Mouse (Mus musculus): ENCODE results near the gene Treh.
"Not testable (repeated sequence)": the region's sequence is repeated elsewhere in the genome, so short reads cannot be mapped to it uniquely, and the experiment has no call there.

Treh gene

DNA sequence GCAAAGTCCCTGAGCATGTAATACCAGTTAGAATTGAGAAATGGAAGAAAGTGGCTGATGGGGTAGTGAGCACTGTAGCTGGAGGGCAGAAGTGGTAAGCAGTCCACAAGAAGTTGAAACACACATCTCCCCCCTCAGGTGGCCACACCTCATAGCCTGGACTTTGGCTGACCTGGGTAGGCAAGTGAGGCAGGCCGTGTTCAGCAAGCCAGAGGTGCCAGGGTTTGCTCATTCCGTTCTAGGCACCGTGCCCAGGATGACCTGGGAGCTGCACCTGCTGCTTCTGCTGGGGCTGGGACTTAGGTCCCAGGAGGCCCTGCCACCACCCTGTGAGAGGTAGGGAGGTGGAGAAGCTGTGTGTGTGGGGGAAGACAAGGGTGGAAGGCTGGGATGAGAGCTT lies at the start of gene Treh:
Gene Treh, plus strand, starts transcription at position 229 of the 400 bp plus-strand sequence.
- no peak for DNase-seq (ENCODE audit: low read depth, low spot score)

- DNase-seq (ENCODE audit: low read depth, low spot score) = no peak
Observed at GRCm38 (mm10) chr9:44624390-44624789, 48.6 kb upstream of the Treh start.

GRCm38 (mm10) chr9:44626268-44626667 lies 46.8 kb upstream of the Treh start:
- DNase-seq (ENCODE audit: low read depth, low spot score) = no peak

DNA sequence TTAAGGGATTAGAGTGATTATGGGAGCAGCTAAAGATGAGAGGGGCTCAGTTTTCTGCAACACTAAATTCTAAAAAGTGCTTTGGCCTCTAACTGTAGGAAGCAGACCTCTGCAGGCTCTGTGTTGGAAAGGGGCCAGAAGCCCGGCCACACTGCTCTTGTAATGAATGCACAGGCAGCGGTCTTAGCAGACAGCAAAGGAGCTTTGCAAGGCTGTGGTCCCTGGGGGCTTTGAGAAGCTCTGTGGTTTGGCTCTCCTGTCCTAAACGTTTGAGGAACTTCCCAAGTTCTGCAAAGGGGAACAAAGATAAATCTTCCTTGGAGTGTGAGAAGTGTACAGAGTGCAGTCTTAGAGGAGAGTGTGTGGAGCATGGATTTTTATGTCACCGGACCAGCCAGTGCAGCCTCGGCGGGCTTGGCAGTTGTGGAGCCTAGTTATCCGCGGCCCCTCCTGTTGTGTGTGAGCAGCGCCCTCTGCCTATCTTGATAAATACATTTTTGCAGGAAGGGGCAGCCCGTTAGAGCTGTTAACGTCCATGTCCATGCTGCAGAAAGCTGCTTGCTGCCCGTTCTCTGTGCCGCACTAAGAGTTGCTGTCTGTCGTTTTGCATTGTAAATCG lies 35.4 kb upstream of the Treh start:
- DNase-seq (ENCODE audit: low read depth, low spot score) = no peak

DNA sequence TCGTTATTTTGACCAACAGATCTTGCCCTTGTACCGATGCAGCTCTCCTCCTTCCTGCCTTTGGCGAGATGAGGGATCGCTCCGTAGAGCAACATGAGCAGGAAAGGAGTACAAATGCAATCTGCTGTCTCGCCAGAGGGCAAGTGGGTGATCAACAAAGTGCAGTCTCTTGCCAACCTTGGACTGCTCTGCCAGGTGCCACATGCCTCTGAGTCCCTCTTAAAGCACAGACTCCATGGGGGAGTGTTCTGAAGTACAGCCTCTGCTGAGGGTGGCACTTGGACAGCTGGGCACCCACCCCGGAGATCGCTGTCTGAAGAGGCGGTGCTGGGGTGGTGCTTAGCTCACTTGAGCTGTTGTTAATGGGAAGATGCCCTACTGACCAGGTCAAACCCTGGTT lies 34.3 kb upstream of the Treh start:
- DNase-seq (ENCODE audit: low read depth, low spot score) = not testable (repeated sequence)

DNA sequence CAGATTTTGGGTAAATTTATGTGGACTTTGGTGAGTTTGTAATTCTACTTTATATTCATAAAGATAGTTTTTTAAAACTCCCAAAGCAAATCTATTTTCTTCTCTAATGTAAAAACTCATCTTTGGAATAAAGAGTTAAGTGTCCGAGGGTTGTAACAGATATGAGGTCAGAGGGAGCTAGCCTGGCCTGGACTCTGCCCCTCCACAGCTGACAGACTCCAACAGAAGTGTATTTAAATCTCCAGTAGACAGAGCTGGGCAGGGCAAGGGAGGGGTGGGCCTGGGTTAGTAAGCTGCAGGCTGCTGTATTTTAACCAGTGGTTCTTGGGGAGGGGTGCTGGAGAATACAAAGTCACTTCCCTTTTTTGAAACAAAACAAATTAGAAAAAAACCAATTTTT lies 33.0 kb upstream of the Treh start:
- DNase-seq (ENCODE audit: low read depth, low spot score) = not testable (repeated sequence)

GRCm38 (mm10) chr9:44640646-44641357 lies 32.2 kb upstream of the Treh start:
- DNase-seq (ENCODE audit: low read depth, low spot score) = no peak

- DNase-seq (ENCODE audit: low read depth, low spot score) = no peak
Observed at GRCm38 (mm10) chr9:44641616-44642015, 31.4 kb upstream of the Treh start.

DNA sequence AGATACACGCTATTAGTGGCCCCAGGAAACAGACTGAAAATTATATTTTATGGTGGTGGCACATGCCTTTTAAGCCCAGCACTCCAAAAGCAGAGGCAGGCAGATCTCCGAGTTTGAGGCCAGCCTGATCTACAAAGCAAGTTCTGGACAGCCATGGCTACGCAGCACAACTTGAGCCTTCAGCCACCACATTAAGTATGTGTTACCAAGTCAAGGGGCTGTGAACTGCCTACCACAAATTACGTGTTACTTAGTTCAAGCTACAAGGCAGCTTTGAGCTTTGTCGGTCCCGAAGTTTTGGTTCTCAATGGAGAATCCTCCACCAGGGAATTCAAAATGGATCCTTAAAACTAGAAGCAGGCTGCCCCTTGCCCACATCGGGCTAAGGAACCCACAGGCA lies 29.9 kb upstream of the Treh start:
- DNase-seq (ENCODE audit: low read depth, low spot score) = no peak

GRCm38 (mm10) chr9:44644186-44644585 lies 28.8 kb upstream of the Treh start:
- no peak for DNase-seq (ENCODE audit: low read depth, low spot score)

- DNase-seq (ENCODE audit: low read depth, low spot score) = no peak
Observed at GRCm38 (mm10) chr9:44645481-44645880, 27.6 kb upstream of the Treh start.

- no peak for DNase-seq (ENCODE audit: low read depth, low spot score)
Observed at GRCm38 (mm10) chr9:44645924-44646323, 27.1 kb upstream of the Treh start.

- no peak for DNase-seq (ENCODE audit: low read depth, low spot score)
Observed at GRCm38 (mm10) chr9:44646366-44646765, 26.7 kb upstream of the Treh start.

DNA sequence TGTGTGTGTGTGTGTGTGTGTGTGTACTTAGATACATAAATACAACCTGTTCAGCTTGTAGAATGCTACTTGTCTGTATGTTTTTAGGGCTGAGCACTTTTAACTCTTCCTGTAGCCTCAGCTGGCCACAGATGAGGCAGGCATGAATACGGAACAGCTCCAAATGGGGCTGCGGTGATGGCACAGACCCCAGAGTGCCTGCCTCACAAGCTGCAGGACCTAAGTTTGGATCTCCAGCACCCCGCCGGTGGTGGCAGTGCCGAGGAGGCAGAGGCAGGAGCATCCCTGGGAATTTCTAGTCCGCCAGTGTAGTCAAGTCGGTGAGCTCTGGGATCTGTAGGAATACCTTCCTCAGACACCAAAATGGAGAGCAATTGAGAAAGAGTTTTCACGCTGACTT lies 26.0 kb upstream of the Treh start:
- DNase-seq (ENCODE audit: low read depth, low spot score) = no peak

GRCm38 (mm10) chr9:44647656-44648055 lies 25.4 kb upstream of the Treh start:
- DNase-seq (ENCODE audit: low read depth, low spot score) = no peak

GRCm38 (mm10) chr9:44648881-44649281 lies 24.2 kb upstream of the Treh start:
- no peak for DNase-seq (ENCODE audit: low read depth, low spot score)

- no peak for DNase-seq (ENCODE audit: low read depth, low spot score)
Observed at GRCm38 (mm10) chr9:44652027-44652426, 21.0 kb upstream of the Treh start.

DNA sequence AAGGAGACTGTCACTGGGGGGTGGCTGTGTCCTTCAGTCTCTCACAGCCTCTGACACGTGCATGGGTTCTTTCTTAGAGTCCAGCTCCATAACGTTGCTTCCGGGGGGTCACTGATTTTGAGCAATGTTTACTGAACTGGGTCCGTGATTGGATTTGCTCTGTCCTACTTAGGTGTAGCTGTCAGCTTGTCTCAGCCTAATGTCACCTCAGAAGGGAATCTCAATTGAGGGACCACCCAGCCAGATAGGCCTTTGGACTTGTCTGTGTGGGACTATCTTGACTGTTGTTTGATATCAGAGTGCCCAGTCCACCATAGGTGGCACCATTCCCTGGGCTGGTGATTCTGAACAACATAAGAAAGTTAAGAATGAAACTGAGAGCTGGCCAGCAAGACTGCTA lies 19.1 kb upstream of the Treh start:
- no peak for DNase-seq (ENCODE audit: low read depth, low spot score)

GRCm38 (mm10) chr9:44655098-44656066 lies 17.7 kb upstream of the Treh start:
- DNase-seq (ENCODE audit: low read depth, low spot score) = peak; percentile 40

DNA sequence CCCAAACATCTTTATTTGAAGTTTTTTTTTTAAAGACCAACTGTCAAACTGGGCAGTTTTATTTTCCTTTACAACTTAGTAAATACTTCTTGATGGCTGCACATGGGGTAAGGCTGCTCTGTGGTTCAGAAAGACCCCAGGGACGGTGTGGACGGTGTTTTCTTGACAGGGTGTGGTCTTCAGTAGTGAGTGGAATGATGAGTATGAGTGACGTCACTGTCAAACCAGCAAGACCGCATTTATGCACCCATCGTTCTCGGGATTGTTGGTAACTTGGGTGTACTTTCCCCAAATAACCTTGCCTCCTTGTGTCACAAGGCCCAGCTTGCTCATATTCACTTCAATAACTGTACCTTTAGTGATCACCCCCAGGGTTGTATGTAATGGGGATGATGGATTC lies 9.3 kb upstream of the Treh start:
- DNase-seq (ENCODE audit: low read depth, low spot score) = no peak

DNA sequence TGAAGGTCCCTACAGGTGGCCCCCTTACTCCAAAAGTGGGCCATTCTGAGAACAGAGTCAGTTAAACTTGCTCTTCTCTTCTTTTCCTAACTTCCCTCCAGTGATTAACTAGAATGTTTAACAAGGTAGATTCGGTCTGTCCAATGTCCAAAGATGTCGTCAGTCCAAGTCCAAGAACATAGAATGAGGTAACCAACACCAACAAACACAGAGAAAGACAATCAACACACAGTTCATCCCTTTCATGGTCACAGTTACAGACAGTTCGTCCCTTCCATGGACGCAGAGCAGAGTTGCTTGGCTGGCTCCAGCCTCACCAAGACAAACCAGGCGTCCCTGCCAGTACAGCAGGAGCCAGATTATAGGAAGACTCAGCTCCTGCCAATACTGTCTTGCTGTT lies 1.6 kb upstream of the Treh start:
- DNase-seq (ENCODE audit: low read depth, low spot score) = no peak

DNA sequence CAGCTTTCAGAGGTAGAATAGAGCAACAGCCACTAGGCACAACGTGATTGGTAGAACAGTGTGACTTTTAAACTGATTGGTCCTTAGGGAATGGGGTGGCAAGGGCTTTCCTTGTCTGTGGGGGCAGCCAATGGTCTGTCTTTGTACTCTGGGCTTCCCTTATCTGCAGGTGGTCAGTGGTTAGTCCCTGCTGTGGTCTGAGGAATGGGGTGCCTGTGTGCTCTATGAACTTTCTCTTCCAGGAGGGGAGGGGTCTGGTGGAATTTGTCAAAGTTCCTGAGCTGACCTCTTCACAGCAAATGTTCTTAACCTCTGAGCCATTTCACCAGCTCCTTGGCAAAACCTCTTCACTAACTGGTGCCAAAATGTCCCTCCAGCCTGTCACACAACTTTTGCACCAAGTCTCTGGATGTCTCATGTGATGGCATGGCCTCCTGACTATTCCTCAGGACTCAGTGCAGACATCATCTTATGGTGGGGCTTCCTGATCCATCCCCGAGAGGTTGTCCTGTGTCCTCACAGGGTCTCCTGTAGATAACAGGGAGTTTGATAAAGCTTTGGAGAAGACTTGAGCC lies 655 bp upstream of the Treh start:
- no peak for DNase-seq (ENCODE audit: low read depth, low spot score)
